Mouse (Mus musculus): ENCODE measurements around the gene Elp4. TPM values are rescaled to one million over a fixed set of nuclear protein-coding genes. Genes with fewer than 3 reads are reported as not detected.

The Elp4 gene
- total and polyA plus RNA-seq, 3 experiments: 5.4 to 32.7 (median 27.7) TPM

GRCm38 (mm10) chr2:105689771-105690639 lies 214.4 kb downstream of the Elp4 start:
- DNase-seq (ENCODE audit: low spot score) (no peak), ATAC-seq (ENCODE audit: extremely low read depth, insufficient number of reproducible peaks, low FRiP score, poor library complexity, severe bottlenecking) (no peak)
- H3K4me3 ChIP-seq (ENCODE audit: low read depth, low read length): no peak overlapping the region
- H3K27me3 ChIP-seq (ENCODE audit: insufficient read depth, low read length): no peaks in the 10 kb centered on the region
- H3K9me3 ChIP-seq (replicated peaks): no peaks in the 10 kb centered on the region
- no peak for TF ChIP-seq GATA1 (IDR thresholded peaks at IDR 0.05; ENCODE audit: borderline replicate concordance, low read length)
- peaks cover 28% of the 10 kb centered on the region for H3K4me1 ChIP-seq (ENCODE audit: insufficient read depth, low read depth, low read length)
- peaks cover 92% of the 10 kb centered on the region for H3K36me3 ChIP-seq (replicated peaks)

GRCm38 (mm10) chr2:105689304-105689770 lies 215.0 kb downstream of the Elp4 start:
- TF ChIP-seq POLR2AphosphoS5 (IDR thresholded peaks at IDR 0.05; ENCODE audit: insufficient replicate concordance, low read depth, low read length) (no peak), GATA2 (IDR thresholded peaks at IDR 0.05; ENCODE audit: borderline replicate concordance, low read depth, low read length) (no peak), CTCF (IDR thresholded peaks at IDR 0.05; ENCODE audit: low read depth, low read length) (no peak), GATA1 (IDR thresholded peaks at IDR 0.05; ENCODE audit: borderline replicate concordance, low read length) (no peak), TAL1 (conservative IDR thresholded peaks at IDR 0.05; ENCODE audit: low read depth, low read length) (no peak)
- Histone ChIP-seq H3K9me3 (replicated peaks) (no peaks in the 10 kb centered on the region), H3K27me3 (ENCODE audit: insufficient read depth, low read length) (no peaks in the 10 kb centered on the region), H3K36me3 (replicated peaks) (peaks cover 91% of the 10 kb centered on the region), H3K4me1 (ENCODE audit: insufficient read depth, low read depth, low read length) (peaks cover 31% of the 10 kb centered on the region), H3K4me3 (ENCODE audit: low read depth, low read length) (no peak overlapping the region)
- DNase-seq (ENCODE audit: low spot score): no peak
- no peak for ATAC-seq (ENCODE audit: extremely low read depth, insufficient number of reproducible peaks, low FRiP score, poor library complexity, severe bottlenecking)

- Histone ChIP-seq H3K27me3 (ENCODE audit: insufficient read depth, low read length) (no peaks in the 10 kb centered on the region), H3K4me1 (ENCODE audit: insufficient read depth, low read depth, low read length) (peaks cover 35% of the 10 kb centered on the region), H3K36me3 (replicated peaks) (peaks cover 92% of the 10 kb centered on the region), H3K4me3 (ENCODE audit: low read depth, low read length) (no peak overlapping the region), H3K9me3 (replicated peaks) (no peaks in the 10 kb centered on the region)
- DNase-seq (ENCODE audit: low spot score): no peak
- ATAC-seq (ENCODE audit: extremely low read depth, insufficient number of reproducible peaks, low FRiP score, poor library complexity, severe bottlenecking): no peak
- TF ChIP-seq POLR2AphosphoS5 (IDR thresholded peaks at IDR 0.05; ENCODE audit: insufficient replicate concordance, low read depth, low read length): no peak
- no peak for TF ChIP-seq TAL1 (conservative IDR thresholded peaks at IDR 0.05; ENCODE audit: low read depth, low read length)
- no peak for TF ChIP-seq GATA2 (IDR thresholded peaks at IDR 0.05; ENCODE audit: borderline replicate concordance, low read depth, low read length)
- no peak for TF ChIP-seq CTCF (IDR thresholded peaks at IDR 0.05; ENCODE audit: low read depth, low read length)
- TF ChIP-seq GATA1 (IDR thresholded peaks at IDR 0.05; ENCODE audit: borderline replicate concordance, low read length): no peak
Measured at GRCm38 (mm10) chr2:105688436-105689303, 215.7 kb downstream of the Elp4 start.

GRCm38 (mm10) chr2:105688011-105688410 lies 216.4 kb downstream of the Elp4 start:
- TF ChIP-seq GATA1 (IDR thresholded peaks at IDR 0.05; ENCODE audit: borderline replicate concordance, low read length) (no peak), TAL1 (conservative IDR thresholded peaks at IDR 0.05; ENCODE audit: low read depth, low read length) (no peak), GATA2 (IDR thresholded peaks at IDR 0.05; ENCODE audit: borderline replicate concordance, low read depth, low read length) (no peak), CTCF (IDR thresholded peaks at IDR 0.05; ENCODE audit: low read depth, low read length) (no peak), POLR2AphosphoS5 (IDR thresholded peaks at IDR 0.05; ENCODE audit: insufficient replicate concordance, low read depth, low read length) (no peak)
- H3K27me3 ChIP-seq (ENCODE audit: insufficient read depth, low read length): no peaks in the 10 kb centered on the region
- no peak overlapping the region for H3K4me3 ChIP-seq (ENCODE audit: low read depth, low read length)

GRCm38 (mm10) chr2:105687317-105687991 lies 216.9 kb downstream of the Elp4 start:
- no peaks in the 10 kb centered on the region for H3K27me3 ChIP-seq (ENCODE audit: insufficient read depth, low read length)
- no peak for DNase-seq (ENCODE audit: low spot score)
- peaks cover 47% of the 10 kb centered on the region for H3K4me1 ChIP-seq (ENCODE audit: insufficient read depth, low read depth, low read length)
- H3K9me3 ChIP-seq (replicated peaks): no peaks in the 10 kb centered on the region
- TF ChIP-seq GATA2 (IDR thresholded peaks at IDR 0.05; ENCODE audit: borderline replicate concordance, low read depth, low read length) (no peak), GATA1 (IDR thresholded peaks at IDR 0.05; ENCODE audit: borderline replicate concordance, low read length) (no peak), CTCF (IDR thresholded peaks at IDR 0.05; ENCODE audit: low read depth, low read length) (no peak), TAL1 (conservative IDR thresholded peaks at IDR 0.05; ENCODE audit: low read depth, low read length) (no peak), POLR2AphosphoS5 (IDR thresholded peaks at IDR 0.05; ENCODE audit: insufficient replicate concordance, low read depth, low read length) (no peak)
- no peak for ATAC-seq (ENCODE audit: extremely low read depth, insufficient number of reproducible peaks, low FRiP score, poor library complexity, severe bottlenecking)
- peaks cover 89% of the 10 kb centered on the region for H3K36me3 ChIP-seq (replicated peaks)
- H3K4me3 ChIP-seq (ENCODE audit: low read depth, low read length): no peak overlapping the region

More at GRCm38 (mm10) chr2:105688011-105688410, 216.4 kb downstream of the Elp4 start:
- no peak for DNase-seq (ENCODE audit: low spot score)
- no peak for ATAC-seq (ENCODE audit: extremely low read depth, insufficient number of reproducible peaks, low FRiP score, poor library complexity, severe bottlenecking)
- H3K36me3 ChIP-seq (replicated peaks): peaks cover 89% of the 10 kb centered on the region
- H3K4me1 ChIP-seq (ENCODE audit: insufficient read depth, low read depth, low read length): peaks cover 41% of the 10 kb centered on the region
- no peaks in the 10 kb centered on the region for H3K9me3 ChIP-seq (replicated peaks)
